Mouse (Mus musculus) thymus, postnatal 10 days (tissue): ENCODE results near the gene Magi2.

Source experiments
- DNase-seq, 2 experiments: peaks; one replicate each; pipeline ENCODE4 v3.0.0; 2021; ENCODE audit warnings: low spot score in 2 of 2

The Magi2 gene

GRCm38 (mm10) chr5:20654766-20655472 is 1428.1 kb downstream of the Magi2 start:
- DNase-seq: no peak

- no peak for DNase-seq
Measured at GRCm38 (mm10) chr5:20657056-20657455, 1430.2 kb downstream of the Magi2 start.

GRCm38 (mm10) chr5:20667601-20668000 is 1440.8 kb downstream of the Magi2 start:
- no peak for DNase-seq

GRCm38 (mm10) chr5:20668736-20669355 is 1442.0 kb downstream of the Magi2 start:
- DNase-seq: no peak

GRCm38 (mm10) chr5:20669456-20669855 is 1442.6 kb downstream of the Magi2 start:
- DNase-seq: no peak

- no peak for DNase-seq
Measured at GRCm38 (mm10) chr5:20671826-20672225, 1445.0 kb downstream of the Magi2 start.

- no peak for DNase-seq
Measured at GRCm38 (mm10) chr5:20674523-20674922, 1447.7 kb downstream of the Magi2 start.

- DNase-seq: no peak
Measured at GRCm38 (mm10) chr5:20675163-20675665, 1448.4 kb downstream of the Magi2 start.

- DNase-seq: no peak
Measured at GRCm38 (mm10) chr5:20676193-20676871, 1449.5 kb downstream of the Magi2 start.

DNA sequence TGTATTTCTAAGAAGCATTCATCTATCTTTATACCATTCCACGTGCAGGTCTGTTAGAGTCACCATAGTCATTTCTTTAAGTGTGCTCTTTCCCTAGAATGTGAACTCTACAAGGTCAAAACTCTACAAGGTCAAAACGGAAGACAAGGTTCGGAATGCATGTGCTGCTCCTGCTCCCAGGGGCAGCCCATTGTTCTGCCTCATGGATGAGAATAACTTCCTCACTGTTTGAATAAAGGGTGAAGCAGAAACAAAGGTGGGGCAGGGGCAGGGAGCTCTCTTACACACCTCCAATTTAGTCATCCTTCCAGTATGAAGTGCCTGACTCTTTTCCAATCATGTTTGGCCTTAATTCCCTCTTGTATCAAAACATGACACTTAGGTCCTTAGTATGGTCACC is 1450.4 kb downstream of the Magi2 start:
- no peak for DNase-seq

GRCm38 (mm10) chr5:20678573-20678972 is 1451.7 kb downstream of the Magi2 start:
- no peak for DNase-seq

GRCm38 (mm10) chr5:20679920-20680319 is 1453.1 kb downstream of the Magi2 start:
- DNase-seq: no peak

DNA sequence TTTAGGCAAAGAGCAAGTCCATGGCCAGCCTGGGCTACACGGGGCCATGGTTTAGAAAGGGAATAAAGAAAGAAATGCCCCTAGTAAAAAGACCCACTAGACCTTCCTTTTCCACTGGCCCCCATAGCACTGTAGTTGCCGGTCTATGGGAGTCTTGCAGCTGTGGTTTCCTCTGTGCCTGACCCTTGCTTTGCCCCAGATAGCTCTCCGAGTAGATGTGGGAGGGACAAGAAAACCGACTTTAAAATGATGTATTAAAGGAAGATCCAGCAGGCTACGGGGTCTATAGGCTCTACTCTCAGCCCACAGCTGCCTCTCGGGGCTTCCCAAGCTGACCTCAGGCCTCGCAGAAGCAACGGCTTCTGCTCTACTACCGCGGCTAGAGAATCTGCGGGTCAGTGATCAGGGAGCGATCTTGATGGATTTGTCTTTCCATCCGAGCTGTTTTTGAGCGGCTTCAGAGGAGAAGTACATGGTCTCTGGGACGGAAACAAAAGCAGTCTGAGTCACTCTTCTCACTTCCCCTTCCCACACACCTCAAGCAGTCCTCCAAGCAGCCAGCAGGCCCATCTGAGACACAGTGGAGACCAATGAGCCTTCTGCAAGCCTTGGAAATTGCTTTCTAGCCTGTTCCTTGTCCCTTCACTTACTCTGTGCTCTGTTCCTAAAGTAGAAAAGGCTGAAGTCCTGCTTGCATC is 1454.1 kb downstream of the Magi2 start:
- peak in 1 of 2 experiments; percentile 7 for DNase-seq

- no peak for DNase-seq
Measured at GRCm38 (mm10) chr5:20681660-20682059, 1454.8 kb downstream of the Magi2 start.

DNA sequence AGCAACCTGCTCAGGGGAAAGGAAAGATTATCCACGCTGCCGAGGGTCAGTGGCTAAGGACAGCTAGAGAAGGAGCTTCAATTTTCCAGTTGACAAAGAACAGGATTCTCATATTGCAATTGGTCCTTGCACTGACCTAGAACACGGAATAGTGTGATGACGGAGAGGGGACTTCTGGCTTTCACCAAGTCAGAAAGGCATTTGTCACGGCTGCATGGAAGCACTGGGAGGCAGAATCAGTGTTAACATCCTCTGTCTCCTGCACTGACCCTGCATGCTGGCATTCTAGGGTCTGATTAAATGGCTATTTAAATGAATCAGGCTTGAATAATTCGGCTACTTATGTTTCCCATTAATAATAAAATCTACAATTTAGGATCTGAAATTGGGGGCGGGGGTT is 1455.4 kb downstream of the Magi2 start:
- no peak for DNase-seq

- DNase-seq: no peak
Measured at GRCm38 (mm10) chr5:20684112-20684511, 1457.3 kb downstream of the Magi2 start.

DNA sequence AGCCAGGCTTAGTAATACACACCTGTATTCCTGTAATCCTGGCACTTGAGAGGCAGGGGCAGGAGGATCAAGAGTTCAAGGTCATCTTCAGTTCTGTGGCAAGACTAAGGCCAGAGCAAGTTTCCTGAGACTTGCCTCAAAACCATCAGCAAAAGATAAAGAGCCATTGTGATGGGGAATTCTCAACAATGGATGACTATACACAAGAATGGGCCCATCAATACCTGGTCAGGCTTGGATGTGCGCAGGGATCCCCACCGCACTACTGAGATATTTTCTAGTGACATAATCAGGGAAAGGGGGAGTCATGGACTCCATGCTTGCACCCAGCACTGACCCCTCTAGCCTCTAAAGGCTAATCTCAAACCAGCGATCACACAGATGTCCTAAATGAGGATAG is 1465.4 kb downstream of the Magi2 start:
- DNase-seq: no peak

GRCm38 (mm10) chr5:20699116-20699515 is 1472.3 kb downstream of the Magi2 start:
- no peak for DNase-seq

DNA sequence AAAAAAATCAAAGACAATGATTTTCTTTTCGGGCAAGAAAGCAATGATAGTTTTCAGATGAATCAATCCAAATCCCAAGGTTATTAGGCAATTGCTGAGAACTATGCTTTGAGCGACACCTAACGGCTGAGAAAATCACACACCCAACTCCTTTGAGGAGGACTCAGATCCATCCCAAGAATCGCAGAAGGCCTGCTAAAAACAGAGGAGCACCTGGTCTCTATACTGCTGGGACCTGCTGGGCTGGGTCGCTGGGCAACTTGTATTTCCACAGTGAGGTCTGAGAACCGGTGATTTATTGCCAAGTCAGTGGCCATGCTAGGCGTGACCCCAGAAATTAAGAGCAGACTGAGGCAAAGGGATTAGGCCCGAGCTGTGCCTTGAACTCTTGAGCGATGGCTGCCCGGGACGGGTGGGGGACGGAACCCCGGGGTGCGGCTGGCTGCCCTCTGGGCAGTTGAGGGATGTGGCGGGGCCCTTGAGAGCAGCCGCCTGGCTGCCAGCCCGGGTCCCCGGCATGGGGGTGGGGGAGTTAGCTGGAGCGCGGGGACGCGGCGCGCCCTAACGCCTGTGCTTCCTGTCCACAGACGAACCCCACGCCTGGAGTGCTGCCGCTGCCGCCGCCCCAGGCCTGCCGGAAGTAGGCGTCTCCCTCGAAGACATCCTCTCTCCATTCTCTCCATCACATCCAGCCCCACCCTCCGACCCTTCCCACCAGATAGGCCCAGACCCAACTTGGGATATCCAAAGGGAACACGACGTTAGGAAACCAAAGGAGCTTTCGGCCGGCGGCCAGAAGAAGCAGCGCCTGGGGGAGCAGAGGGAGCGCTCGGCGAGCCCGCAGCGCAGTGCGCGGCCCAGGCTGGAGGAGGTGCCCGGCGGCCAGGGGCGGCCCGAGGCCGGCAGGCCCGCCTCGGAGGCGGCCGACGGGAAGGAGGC is 1474.9 kb downstream of the Magi2 start:
- peak; percentile 74 to 76 for DNase-seq

- peak; percentile 14 to 18 for DNase-seq
Measured at GRCm38 (mm10) chr5:20702480-20703303, 1475.9 kb downstream of the Magi2 start.
